Mouse (Mus musculus): ENCODE measurements around the gene Fbxl2.

Gene Fbxl2

DNA sequence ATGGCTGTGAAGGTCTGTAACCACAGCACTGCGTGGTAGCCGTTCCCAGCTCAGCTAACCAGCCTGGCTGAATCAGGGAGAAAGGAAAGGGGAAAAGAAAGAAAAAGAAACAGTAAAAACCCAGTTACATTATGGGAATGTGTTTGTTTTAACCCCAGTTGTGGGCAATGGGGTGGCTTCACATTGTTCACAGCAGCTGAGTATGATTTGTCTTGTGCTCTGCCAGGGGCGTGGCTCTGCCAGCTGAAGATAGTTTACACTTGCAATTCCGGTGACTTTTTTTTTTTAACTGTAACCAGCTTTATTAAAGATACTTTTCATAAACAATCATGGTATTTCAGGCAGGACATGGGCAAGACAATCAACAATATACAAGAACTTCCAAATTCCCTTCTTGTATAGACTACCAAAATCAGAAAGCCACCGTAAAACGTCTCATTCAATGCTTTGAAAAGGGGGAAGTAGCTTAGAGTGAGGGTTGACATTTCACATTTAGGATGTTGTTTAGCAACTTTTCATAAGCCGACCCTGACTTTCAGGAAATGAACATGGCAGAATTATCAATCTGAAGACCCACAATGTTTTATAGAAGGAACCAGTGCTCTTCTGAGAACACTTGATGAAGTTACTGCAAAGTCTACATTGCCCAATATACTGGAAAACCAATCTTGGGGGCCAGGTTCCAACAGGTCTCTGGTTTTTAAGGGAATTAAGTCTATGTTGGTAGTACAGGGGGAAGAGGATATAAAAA is 26.8 kb downstream of the Fbxl2 start:
- DNase-seq (ENCODE audit: inconsistent age in 2 of 2, low spot score in 1 of 2): no peak

DNA sequence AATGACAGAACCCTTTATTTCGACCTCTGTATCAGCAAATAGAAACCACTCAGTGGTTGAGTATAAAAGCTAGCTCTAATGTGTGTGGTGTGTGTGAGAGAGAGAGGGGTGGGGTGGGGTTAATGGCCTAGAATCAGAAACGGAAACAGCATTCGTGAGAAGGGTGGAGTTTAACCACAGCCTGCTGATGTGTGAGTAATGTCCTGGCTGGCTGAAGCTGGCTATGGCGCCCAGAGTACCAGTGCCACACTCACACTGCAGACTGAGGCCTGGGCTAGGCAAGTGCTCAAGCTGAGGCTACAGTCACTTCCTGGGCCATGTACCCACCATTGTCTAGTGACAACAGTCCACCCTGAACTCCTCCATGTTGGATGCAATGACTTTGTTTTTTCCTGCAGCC is 29.6 kb downstream of the Fbxl2 start:
- no peak for DNase-seq (ENCODE audit: inconsistent age in 2 of 2, low spot score in 1 of 2)

- no peak for DNase-seq (ENCODE audit: inconsistent age in 2 of 2, low spot score in 1 of 2)
Measured at GRCm38 (mm10) chr9:114015724-114016123, 30.3 kb downstream of the Fbxl2 start.

GRCm38 (mm10) chr9:114014034-114014433 is 32.0 kb downstream of the Fbxl2 start:
- DNase-seq (ENCODE audit: inconsistent age in 2 of 2, low spot score in 1 of 2): no peak

- no peak for DNase-seq (ENCODE audit: inconsistent age in 2 of 2, low spot score in 1 of 2)
Measured at GRCm38 (mm10) chr9:114011203-114011602, 34.8 kb downstream of the Fbxl2 start.

DNA sequence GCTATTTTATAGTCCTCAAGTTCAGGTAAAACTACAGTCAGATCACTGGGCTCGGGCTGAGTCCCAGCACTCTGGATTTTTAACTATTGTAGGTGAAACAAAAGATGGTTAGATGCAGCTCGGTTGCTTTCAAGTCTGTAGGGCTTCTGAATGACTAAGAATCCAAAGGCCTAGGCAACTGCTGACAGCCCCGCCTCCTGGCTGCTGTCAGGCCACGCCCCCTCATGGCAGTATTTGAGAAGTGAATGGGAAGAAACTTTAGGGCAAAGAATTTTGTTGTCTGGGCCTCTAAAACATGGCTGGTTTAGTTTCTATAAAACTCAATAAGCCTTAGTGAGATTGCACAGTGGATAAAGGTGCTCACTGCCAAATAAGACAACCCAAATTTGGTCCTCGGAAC is 36.5 kb downstream of the Fbxl2 start:
- DNase-seq (ENCODE audit: inconsistent age in 2 of 2, low spot score in 1 of 2): no peak

- no peak for DNase-seq (ENCODE audit: inconsistent age in 2 of 2, low spot score in 1 of 2)
Measured at GRCm38 (mm10) chr9:114007850-114008350, 38.1 kb downstream of the Fbxl2 start.

GRCm38 (mm10) chr9:114006801-114007200 is 39.2 kb downstream of the Fbxl2 start:
- DNase-seq (ENCODE audit: inconsistent age in 2 of 2, low spot score in 1 of 2): no peak

DNA sequence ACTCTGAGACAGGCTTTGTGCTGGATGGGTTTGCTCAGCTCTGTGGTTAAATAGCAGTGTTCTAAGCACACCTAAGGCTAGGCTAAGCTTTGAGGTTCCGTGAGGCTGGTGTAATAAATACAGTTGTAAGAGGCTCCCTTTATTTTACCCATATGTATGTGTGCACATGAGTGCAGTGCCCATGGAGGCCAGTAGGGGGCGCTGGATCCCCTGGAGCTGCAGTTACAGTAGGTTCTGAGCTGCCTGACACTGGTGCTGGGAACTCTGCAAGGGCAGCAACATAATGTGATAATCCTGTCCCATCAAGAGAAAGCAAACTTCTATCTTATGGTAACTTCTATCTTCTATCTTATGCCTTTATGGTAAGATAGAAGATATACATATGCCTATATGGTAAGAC is 47.7 kb downstream of the Fbxl2 start:
- no peak for DNase-seq (ENCODE audit: inconsistent age in 2 of 2, low spot score in 1 of 2)

- DNase-seq (ENCODE audit: inconsistent age in 2 of 2, low spot score in 1 of 2): peak in 1 of 2 experiments; percentile 13
Measured at GRCm38 (mm10) chr9:113992810-113993209, 53.2 kb downstream of the Fbxl2 start.

DNA sequence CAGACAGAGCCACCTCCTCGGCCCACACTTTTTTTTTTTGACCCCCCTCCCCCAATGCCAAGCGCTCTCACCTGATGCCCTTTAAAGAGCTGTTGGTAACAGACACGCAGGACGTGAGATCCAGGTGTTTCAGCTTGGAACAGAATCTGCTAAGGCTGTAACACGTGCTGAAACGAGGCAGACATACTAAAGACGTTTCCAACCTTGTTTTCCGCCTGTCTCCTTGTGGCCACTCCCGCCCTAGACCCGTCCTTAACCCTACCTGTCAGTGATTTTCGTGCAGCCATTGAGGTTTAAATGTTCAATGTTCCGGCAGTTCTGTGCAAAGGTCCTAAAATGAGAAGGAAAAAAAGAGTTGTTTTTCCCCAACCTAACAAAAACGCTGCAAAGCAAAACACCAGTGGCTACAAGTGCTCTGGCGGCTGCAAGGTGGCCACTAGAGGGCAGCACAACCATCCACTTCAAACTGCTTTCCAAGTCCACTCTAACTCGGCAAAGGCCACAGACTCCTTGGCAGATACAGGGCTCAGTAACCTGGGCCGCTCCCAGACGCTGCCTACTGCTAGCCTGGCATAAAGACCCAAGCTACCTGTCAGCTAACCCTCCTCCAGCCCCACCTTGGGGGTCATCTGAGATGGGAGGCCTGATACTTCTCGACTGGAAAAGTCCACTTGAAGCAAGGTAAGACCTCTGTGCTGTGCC is 55.3 kb downstream of the Fbxl2 start:
- peak; percentile 78 to 94 for DNase-seq (ENCODE audit: inconsistent age in 2 of 2, low spot score in 1 of 2)

DNA sequence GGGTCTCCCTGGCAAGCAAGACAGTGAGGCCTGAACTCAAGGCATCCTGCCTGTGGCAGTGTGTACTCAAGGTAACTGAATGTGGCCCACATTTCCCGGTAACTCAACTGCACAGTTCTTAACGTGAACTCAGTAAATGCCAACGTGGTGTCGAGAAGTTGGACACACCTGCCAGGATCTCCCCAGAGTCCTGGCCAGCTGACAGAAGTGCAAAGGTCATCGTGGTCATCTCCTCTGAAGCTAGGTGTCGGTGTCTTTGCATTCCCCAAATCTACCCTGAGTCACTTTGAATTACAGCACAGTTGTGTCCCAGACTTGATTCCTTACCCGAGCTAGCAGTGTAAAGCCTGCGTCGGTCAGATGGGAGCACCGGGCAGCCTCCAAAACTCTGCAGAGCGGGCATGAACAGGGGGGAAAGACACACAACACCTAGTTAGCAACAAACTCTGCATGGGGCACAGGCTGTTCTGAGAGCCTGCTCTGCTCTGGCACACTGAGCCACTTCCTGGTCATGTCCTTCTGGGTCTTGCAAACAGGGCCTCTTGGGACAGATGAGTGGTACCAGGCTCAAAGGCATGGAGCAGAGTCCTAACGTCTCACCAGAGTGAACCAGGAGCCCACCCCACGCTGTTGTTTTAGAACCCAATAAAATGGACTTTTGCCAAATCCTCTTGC is 60.9 kb downstream of the Fbxl2 start:
- DNase-seq (ENCODE audit: inconsistent age in 2 of 2, low spot score in 1 of 2): no peak

DNA sequence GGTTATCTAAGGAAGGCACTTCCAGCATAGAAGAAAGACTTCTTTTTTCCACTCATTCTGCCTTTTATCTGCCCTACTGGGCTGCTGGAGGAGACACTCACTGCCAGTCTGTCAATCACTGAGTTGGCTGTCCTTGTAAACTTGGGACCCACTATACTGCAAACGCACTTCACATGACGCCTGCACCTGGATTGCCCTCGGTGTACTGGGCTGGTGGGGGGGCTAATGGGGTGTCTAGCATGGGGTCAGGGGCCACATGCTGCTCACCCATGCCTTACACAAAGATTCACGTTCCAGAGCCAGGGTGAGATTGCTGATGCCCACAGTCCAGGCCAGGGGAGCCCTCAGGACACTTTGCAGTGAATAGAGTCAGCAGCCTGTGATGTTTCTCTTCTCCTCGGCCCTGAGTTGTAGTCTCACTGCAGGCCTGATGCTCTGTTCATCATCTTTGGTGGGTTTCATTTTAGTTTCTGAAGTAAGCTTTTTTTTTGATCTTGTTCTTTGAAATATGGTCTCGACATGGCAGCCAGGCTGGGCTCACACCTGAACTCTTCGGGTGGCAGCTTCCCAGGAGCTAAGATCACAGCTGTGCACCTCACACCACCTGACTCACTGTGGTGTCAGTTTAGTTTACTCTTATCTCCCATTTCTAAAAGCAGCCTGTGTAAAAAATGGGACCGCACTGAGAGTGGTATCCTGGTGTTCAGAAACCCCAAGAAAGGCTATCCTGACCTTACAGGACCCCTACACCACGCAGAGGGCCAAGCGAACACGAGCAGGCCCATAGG is 62.9 kb downstream of the Fbxl2 start:
- DNase-seq (ENCODE audit: inconsistent age in 2 of 2, low spot score in 1 of 2): no peak

DNA sequence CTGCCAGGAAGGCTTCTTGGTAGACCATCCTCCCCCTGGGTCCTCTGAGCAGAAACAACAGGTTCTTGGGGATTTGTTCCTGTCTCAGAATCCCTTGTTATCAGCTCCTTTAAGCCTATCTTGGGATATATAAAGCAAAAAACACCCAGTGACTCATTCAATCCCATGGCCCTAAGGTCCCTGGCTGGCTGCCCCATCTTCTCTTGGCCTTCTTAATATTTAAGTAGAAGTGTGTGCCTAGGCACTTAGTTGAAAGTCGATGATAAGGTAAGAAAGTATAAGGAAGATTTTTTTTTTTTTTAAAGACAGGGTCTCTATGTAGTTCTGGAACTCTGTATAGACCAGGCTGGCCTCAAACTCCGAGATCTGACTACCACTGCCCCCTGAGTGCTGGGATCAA is 63.5 kb downstream of the Fbxl2 start:
- DNase-seq (ENCODE audit: inconsistent age in 2 of 2, low spot score in 1 of 2): peak in 1 of 2 experiments; percentile 48

GRCm38 (mm10) chr9:113981099-113981880 is 64.7 kb downstream of the Fbxl2 start:
- DNase-seq (ENCODE audit: inconsistent age in 2 of 2, low spot score in 1 of 2): peak; percentile 37 to 52

DNA sequence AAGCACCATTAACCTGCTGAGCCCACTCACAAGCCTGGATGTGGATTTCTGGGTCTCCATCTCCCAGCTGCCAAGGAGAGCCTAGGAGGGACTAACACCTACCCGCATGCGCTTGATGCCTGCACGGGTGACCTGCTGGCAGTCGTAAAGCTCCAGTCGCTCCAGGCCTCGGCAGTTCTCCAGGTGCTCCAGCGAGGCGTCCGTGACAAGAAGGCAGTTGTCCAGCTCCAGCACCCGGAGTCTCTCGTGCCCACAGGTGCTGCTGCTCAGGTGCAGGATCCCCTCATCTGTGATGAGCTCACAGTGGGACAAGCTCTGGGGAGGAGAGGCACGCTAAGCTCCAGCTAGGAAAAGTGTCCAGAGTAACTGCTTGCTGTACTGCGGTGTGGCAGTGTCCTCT is 66.6 kb downstream of the Fbxl2 start:
- peak in 1 of 2 experiments; percentile 49 for DNase-seq (ENCODE audit: inconsistent age in 2 of 2, low spot score in 1 of 2)

DNA sequence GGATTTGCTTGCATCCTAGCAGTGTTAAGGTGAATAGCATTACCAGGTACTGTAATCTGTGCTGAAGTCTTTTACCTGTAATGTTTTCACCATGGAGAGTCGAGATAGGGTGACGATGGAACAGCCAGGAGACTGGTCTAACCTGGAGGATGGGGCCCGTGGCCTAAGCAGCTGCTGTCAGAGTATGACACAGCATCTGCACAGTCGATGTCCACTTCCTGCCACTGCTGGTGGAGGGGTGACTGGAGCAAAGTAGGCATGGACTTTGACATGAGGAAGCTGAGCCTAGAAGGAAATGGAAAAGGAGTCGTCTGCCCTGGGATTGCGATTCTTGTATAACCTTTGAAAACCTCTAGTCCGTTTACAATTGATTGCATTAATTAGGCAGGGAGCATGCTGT is 67.3 kb downstream of the Fbxl2 start:
- DNase-seq (ENCODE audit: inconsistent age in 2 of 2, low spot score in 1 of 2): no peak

DNA sequence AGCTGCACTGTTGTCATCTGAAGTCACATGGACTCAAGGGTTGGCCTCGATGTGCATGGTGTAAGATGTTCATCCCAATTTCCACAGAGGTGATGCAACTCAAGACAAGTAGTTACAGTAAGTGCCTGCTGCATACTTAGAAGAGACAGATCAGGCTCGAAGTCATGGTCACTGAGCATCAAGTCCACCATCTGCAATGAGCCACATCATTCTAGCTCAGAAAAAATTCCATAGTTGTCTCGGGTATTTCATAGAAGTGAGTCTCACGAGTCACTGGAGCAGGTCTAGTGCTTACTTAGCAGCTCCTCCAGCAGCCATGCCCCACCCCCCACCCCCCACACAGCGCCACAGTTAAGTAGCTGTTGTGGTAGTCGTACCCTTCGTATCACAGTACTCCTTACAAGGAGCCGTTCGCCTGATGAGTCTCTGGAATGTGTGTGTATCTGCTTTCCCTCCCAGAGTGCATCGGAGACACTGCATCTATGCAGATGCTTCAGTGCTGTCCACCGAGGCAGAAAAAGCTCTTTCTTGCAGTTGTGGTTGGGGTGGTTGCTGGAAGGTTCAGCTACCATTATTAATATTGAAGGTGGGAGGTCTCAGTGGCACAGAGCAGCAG is 68.7 kb downstream of the Fbxl2 start:
- DNase-seq (ENCODE audit: inconsistent age in 2 of 2, low spot score in 1 of 2): no peak

GRCm38 (mm10) chr9:113976264-113976663 is 69.7 kb downstream of the Fbxl2 start:
- DNase-seq (ENCODE audit: inconsistent age in 2 of 2, low spot score in 1 of 2): no peak

GRCm38 (mm10) chr9:113975442-113975841 is 70.5 kb downstream of the Fbxl2 start:
- no peak for DNase-seq (ENCODE audit: inconsistent age in 2 of 2, low spot score in 1 of 2)
